Mouse (Mus musculus) neutrophil, adult 65 days (primary cell): ENCODE results near the gene Slc25a38. TPM values are rescaled to one million over a fixed set of nuclear protein-coding genes. Genes with fewer than 3 reads are reported as not detected.

Experiments used
- total RNA-seq: library from RNA; stranded (reverse); gene quantifications from 2 replicates; pipeline ENCODE4 v1.2.4, GENCODE M21; 2023

Slc25a38 gene
- 37.3 and 39.7 TPM in 2 replicates for total RNA-seq

GRCm38 (mm10) chr9:120110211-120111018 lies at the start of gene Slc25a38:
TSS of gene Slc25a38 (plus strand) at chr9:120110374.

DNA sequence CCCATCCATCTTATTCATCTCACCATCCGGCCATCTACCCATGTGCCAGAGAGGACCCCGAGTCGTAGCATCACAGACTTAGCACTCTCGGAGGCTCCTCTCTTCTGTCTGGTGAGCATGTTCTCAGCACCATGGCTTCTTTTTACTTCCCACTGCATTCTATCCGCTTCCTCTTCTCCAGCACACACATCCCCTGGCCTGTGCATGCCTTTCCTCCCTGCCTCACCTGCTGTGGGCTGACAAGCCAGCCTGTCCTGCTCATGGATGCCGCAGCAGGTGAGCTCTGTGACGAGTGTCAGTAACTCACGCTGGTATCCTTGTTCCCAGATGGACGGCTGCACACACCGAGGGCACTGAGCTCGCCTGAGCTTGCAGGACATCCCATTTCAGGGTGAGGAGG lies 40.4 kb upstream of the Slc25a38 start, which contains the start of gene Cx3cr1:
Gene Cx3cr1, minus strand, starts transcription at position 101 of the 400 bp plus-strand sequence.

DNA sequence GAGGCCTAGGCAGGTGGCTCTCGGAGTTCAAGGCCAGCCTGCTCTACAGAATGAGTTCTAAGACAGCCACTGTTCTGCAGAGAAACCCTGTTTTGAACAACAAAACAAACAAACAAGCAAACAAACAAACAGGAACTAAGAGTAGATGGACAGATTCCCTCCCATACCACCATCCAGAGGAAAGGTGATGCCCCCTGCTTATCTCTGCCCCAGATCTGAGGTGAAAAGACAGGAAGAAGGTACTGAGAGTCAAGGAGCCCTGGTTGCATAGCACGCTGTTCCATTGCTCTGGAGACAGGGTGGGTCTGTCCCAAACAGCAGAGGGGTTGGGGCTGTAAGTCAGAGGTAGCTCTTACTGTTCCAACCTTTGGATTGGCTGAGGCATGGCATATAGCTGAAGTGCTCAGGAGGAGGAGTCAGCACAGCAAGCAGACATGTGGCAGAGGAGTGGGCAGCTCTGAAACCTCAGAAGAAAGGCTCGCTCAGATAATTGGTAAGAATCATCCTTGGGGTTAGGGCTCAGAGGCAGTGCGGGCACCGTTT lies 18.4 kb upstream of the Slc25a38 start, which contains the start of gene Ccr8:
Gene Ccr8, plus strand, starts transcription at position 419 of the 543 bp plus-strand sequence.

DNA sequence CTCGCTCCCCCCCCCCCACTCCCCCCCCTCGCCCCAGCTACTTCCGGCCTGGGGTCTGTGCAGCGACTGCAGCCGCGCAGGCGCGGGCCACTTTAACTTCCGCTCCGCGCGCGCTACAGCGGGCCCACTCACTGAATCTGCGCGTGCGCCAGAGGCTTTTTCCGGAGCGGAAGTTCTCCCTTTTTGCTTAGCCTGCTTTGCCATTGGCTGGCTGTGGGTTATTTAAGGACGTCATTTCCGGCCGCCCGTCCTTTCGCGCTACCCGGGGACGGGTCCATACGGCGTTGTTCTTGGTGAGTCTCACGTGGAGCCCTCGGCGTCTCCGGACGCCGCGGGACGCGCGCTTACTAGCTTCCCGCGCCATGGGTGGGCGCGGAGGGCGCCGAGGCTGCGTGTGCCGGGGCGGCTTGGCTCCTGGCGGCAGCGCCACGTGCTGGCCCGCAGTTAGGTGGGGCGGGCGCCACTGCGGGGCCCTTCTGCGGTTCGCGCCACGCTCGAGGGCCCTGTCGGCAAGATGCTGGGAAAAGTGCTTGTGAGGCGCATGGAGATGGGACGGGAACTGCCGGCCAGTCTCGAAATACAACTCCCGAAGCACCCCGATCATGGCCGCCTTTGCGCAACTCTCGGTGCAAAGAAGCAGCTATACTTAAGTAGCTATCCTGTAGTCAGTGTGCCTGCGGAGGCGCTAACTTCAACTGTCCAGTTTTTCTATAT lies 17.5 kb downstream of the Slc25a38 start, which contains the start of gene Rpsa:
Gene Rpsa, plus strand, starts transcription at position 152 of the 714 bp plus-strand sequence.

GRCm38 (mm10) chr9:120149222-120149828 lies 39.2 kb downstream of the Slc25a38 start, which contains the start of gene Mobp:
TSS of gene Mobp (plus strand) at chr9:120149707.

Other genes starting within 250 kb of the Slc25a38 start
- gene Wdr48, start 215.5 kb upstream of the Slc25a38 start, total RNA-seq, result 41.4 and 48.1 TPM in 2 replicates
- 3.3 and 7.5 TPM in 2 replicates for gene Gorasp1, start 172.8 kb upstream of the Slc25a38 start, total RNA-seq
- 3.0 and 3.8 TPM in 2 replicates for gene Ttc21a, start 172.8 kb upstream of the Slc25a38 start, total RNA-seq
- 159 and 196 TPM in 2 replicates for gene Csrnp1, start 125.7 kb upstream of the Slc25a38 start, total RNA-seq
- gene Xirp1, start 86.8 kb upstream of the Slc25a38 start, total RNA-seq, result not detected in 2 replicates
- 10.2 and 15.2 TPM in 2 replicates for gene Cx3cr1, start 40.5 kb upstream of the Slc25a38 start, total RNA-seq
- not detected in 2 replicates for gene Ccr8, start 18.3 kb upstream of the Slc25a38 start, total RNA-seq
- gene Rpsa, start 17.3 kb downstream of the Slc25a38 start, total RNA-seq, result 550 and 556 TPM in 2 replicates
- gene Mobp, start 39.3 kb downstream of the Slc25a38 start, total RNA-seq, result not detected in 2 replicates
- 0.88 TPM in 1 of 2 replicates, not detected in the other for gene Myrip, start 191.1 kb downstream of the Slc25a38 start, total RNA-seq